Mouse (Mus musculus) megakaryocyte, embryonic 14.5 days (primary cell): ENCODE results near the gene Il4i1.

ENCODE experiments used
- FLI1 ChIP-seq: IDR thresholded peaks from 2 replicates; pipeline ENCODE4 v1.6.1; 2012; ENCODE audit warnings: low read length, inconsistent platforms, mixed read lengths
- GATA1 ChIP-seq: IDR thresholded peaks from 3 replicates; pipeline ENCODE4 v1.6.1; 2012; ENCODE audit warnings: mixed read lengths, low read length, inconsistent platforms, borderline replicate concordance

- no peak for TF ChIP-seq GATA1
- no peak for TF ChIP-seq FLI1
These were observed 24.2 kb downstream of the Il4i1 start for GRCm38 (mm10) chr7:44840426-44840825.
